Mouse (Mus musculus): ENCODE measurements around the gene Kremen1. TPM values are rescaled to one million over a fixed set of nuclear protein-coding genes. Genes with fewer than 3 reads are reported as not detected.

Kremen1 gene
- total and polyA plus RNA-seq, 3 experiments = 1.3 to 4.1 TPM; not detected in 1

- H3K36me3 ChIP-seq (ENCODE audit: control insufficient read depth in 1 of 2, insufficient read depth in 2 of 2, low read length in 2 of 2) = no peaks in the 10 kb centered on the region
- no peaks in the 10 kb centered on the region for H3K79me2 ChIP-seq (ENCODE audit: control insufficient read depth, insufficient read depth, low read length, poor library complexity)
- no peak overlapping the region for H3K9ac ChIP-seq (ENCODE audit: control insufficient read depth, low read depth, low read length, poor library complexity, severe bottlenecking)
- H3K9me3 ChIP-seq (replicated peaks; ENCODE audit: insufficient read depth, low read length) = no peaks in the 10 kb centered on the region
- no peak for DNase-seq (ENCODE audit: low read depth, low spot score)
- H3K27me3 ChIP-seq (ENCODE audit: control insufficient read depth in 1 of 2, insufficient read depth in 2 of 2, low read length in 2 of 2) = no peaks in the 10 kb centered on the region; a peak in 1 of 4 replicates
- no peak for TF ChIP-seq MAX (IDR thresholded peaks at IDR 0.05; ENCODE audit: low read length)
- no peak for TF ChIP-seq POLR2AphosphoS2 (IDR thresholded peaks at IDR 0.05; ENCODE audit: low read length)
- TF ChIP-seq MAFK (IDR thresholded peaks at IDR 0.05; ENCODE audit: borderline replicate concordance, low read depth, low read length) = no peak
- no peak for TF ChIP-seq ELF1 (IDR thresholded peaks at IDR 0.05; ENCODE audit: low read depth, low read length)
- TF ChIP-seq EP300 (IDR thresholded peaks at IDR 0.05; ENCODE audit: low read depth in 1 of 2, low read length in 2 of 2) = no peak
- no peak for TF ChIP-seq POLR2A (IDR thresholded peaks at IDR 0.05; ENCODE audit: control insufficient read depth in 1 of 2, insufficient read depth in 1 of 2, low read depth in 1 of 2, low read length in 2 of 2, poor library complexity in 1 of 2)
- TF ChIP-seq CHD2 (IDR thresholded peaks at IDR 0.05; ENCODE audit: low read length) = no peak
- TF ChIP-seq E2F4 (IDR thresholded peaks at IDR 0.05; ENCODE audit: borderline replicate concordance, low read depth, low read length) = no peak
- no peak for TF ChIP-seq ETS1 (IDR thresholded peaks at IDR 0.05; ENCODE audit: low read depth, low read length)
- TF ChIP-seq JUND (IDR thresholded peaks at IDR 0.05; ENCODE audit: low read depth, low read length) = no peak
- TF ChIP-seq CTCF (IDR thresholded peaks at IDR 0.05 in 2 of 3, conservative IDR thresholded peaks at IDR 0.05 in 1 of 3; ENCODE audit: control insufficient read depth in 1 of 3, insufficient read depth in 1 of 3, low read depth in 2 of 3, low read length in 3 of 3, poor library complexity in 1 of 3, severe bottlenecking in 1 of 3) = no peak
- no peak for TF ChIP-seq ZC3H11A (IDR thresholded peaks at IDR 0.05; ENCODE audit: low read depth, low read length)
- TF ChIP-seq MYC (IDR thresholded peaks at IDR 0.05; ENCODE audit: low read depth, low read length) = no peak
- TF ChIP-seq USF1 (IDR thresholded peaks at IDR 0.05; ENCODE audit: low read depth, low read length) = no peak
- no peak for TF ChIP-seq POLR2AphosphoS5 (IDR thresholded peaks at IDR 0.05; ENCODE audit: borderline replicate concordance, low read depth, low read length)
- TF ChIP-seq ZNF384 (IDR thresholded peaks at IDR 0.05; ENCODE audit: low read depth, low read length) = no peak
- no peak for TF ChIP-seq MAZ (IDR thresholded peaks at IDR 0.05; ENCODE audit: low read depth, low read length)
- no peak for TF ChIP-seq MEF2A (IDR thresholded peaks at IDR 0.05; ENCODE audit: extremely low read depth, insufficient replicate concordance, low read depth, low read length, poor library complexity, severe bottlenecking)
- TF ChIP-seq NELFE (IDR thresholded peaks at IDR 0.05; ENCODE audit: low read depth, low read length) = no peak
- no peak overlapping the region for H3K4me3 ChIP-seq (ENCODE audit: control insufficient read depth in 1 of 2, insufficient read depth in 1 of 2, low read depth in 2 of 2, low read length in 2 of 2)
- H3K4me1 ChIP-seq (ENCODE audit: control insufficient read depth in 1 of 2, insufficient read depth in 2 of 2, low read length in 2 of 2) = peaks cover 3 to 5% of the 10 kb centered on the region in 2 experiments; a peak in 2 of 4 replicates
- H3K27ac ChIP-seq (ENCODE audit: control insufficient read depth, low read depth, low read length) = no peak overlapping the region
Measured at GRCm38 (mm10) chr11:5254016-5254415, 7.3 kb downstream of the Kremen1 start.

- H3K4me3 ChIP-seq (ENCODE audit: control insufficient read depth in 1 of 2, insufficient read depth in 1 of 2, low read depth in 2 of 2, low read length in 2 of 2) = no peak overlapping the region
- H3K27me3 ChIP-seq (ENCODE audit: control insufficient read depth in 1 of 2, insufficient read depth in 2 of 2, low read length in 2 of 2) = no peaks in the 10 kb centered on the region
- TF ChIP-seq USF1 (IDR thresholded peaks at IDR 0.05; ENCODE audit: low read depth, low read length) (0 out of 2 replicates have a peak, but pooled peaks have one; percentile 15), GATA1 (IDR thresholded peaks at IDR 0.05; ENCODE audit: low read depth, low read length) (peak; percentile 42; the same call in 1 of the 2 replicates), POLR2AphosphoS2 (IDR thresholded peaks at IDR 0.05; ENCODE audit: low read length) (no peak)
- H3K4me1 ChIP-seq (ENCODE audit: control insufficient read depth in 1 of 2, insufficient read depth in 2 of 2, low read length in 2 of 2) = peaks cover 3 to 5% of the 10 kb centered on the region in 2 experiments; a peak in 2 of 4 replicates
- H3K27ac ChIP-seq (ENCODE audit: control insufficient read depth, low read depth, low read length) = no peak overlapping the region
- H3K36me3 ChIP-seq (ENCODE audit: control insufficient read depth in 1 of 2, insufficient read depth in 2 of 2, low read length in 2 of 2) = no peaks in the 10 kb centered on the region
- no peaks in the 10 kb centered on the region for H3K9me3 ChIP-seq (replicated peaks; ENCODE audit: insufficient read depth, low read length)
- no peaks in the 10 kb centered on the region for H3K79me2 ChIP-seq (ENCODE audit: control insufficient read depth, insufficient read depth, low read length, poor library complexity)
- DNase-seq (ENCODE audit: low read depth, low spot score) = no peak
- H3K9ac ChIP-seq (ENCODE audit: control insufficient read depth, low read depth, low read length, poor library complexity, severe bottlenecking) = no peak overlapping the region
Measured at GRCm38 (mm10) chr11:5253528-5253927, 7.8 kb downstream of the Kremen1 start.
